Mouse (Mus musculus) lung, postnatal 0 days (tissue): ENCODE results near the gene Cpne8.
"Not testable (repeated sequence)": the region's sequence is repeated elsewhere in the genome, so short reads cannot be mapped to it uniquely, and the experiment has no call there.

Experiments
- CTCF ChIP-seq: IDR thresholded peaks from 2 replicates; pipeline ENCODE4 v1.5.1; 2016; ENCODE audit warnings: antibody characterized with exemption, mild to moderate bottlenecking
- EP300 ChIP-seq: IDR thresholded peaks from 2 replicates; pipeline ENCODE4 v1.6.1; 2016; ENCODE audit warnings: antibody characterized with exemption, mild to moderate bottlenecking, control low read depth

DNA sequence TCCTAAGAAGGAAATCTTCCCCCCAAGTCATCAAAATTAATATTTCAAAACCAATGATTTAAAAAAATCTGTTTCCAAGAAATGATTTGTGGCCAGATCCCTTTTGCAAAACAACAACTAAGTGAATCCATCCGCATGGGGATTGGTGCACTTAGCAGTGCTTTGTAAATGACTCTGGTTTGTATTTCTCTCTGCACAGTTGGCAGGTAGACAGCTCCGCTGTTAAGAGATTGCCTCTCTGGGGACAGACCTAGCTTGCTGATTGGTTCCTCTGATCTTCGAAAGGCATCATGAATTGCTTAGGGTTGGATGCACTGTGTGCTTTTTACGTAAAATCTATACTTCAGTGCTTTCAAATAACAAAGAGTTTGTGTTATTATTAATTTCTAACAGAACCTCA, 68.5 kb downstream of the Cpne8 start:
- TF ChIP-seq CTCF, EP300: not testable (repeated sequence)
